Mouse (Mus musculus) brain, embryonic 14.5 days (tissue): ENCODE measurements at regions not wholly inside any gene's neighbourhood (a gene's known extent, or its start where the extent isn't known, plus 50 kb on each side); places are given as distances from the start of the nearest gene placed in this dataset.

Experiments
- CTCF ChIP-seq: fragments of 200-500 bp; IDR thresholded peaks from 2 replicates; pipeline ENCODE4 v1.5.1; 2012; ENCODE audit warnings: inconsistent platforms, mild to moderate bottlenecking, moderate library complexity, borderline replicate concordance; ENCODE audit not compliant: insufficient read depth, insufficient read length; ENCODE audit errors: extremely low read depth
- POLR2A ChIP-seq: fragments of 200-500 bp; IDR thresholded peaks from 2 replicates; pipeline ENCODE4 v1.6.1; 2012; ENCODE audit warnings: mild to moderate bottlenecking, inconsistent platforms, borderline replicate concordance; ENCODE audit not compliant: poor library complexity, insufficient read depth, insufficient read length, severe bottlenecking; ENCODE audit errors: extremely low read depth

- TF ChIP-seq CTCF (peak; percentile 45; the same call in 1 of the 2 replicates), POLR2A (no peak)
These were observed 417.9 kb upstream of the Gm5415 start for GRCm38 (mm10) chr1:32964957-32965356.
